Mouse (Mus musculus) MEL (cell line): Measurements from ENCODE around the gene Kat7. TPM values are rescaled to one million over a fixed set of nuclear protein-coding genes. Genes with fewer than 3 reads are reported as not detected.

ENCODE experiments used
- DNase-seq: peaks from one replicate; pipeline ENCODE4 v3.0.0; 2011; ENCODE audit warnings: low read depth, low spot score
- H3K27ac ChIP-seq: 2 replicates; pipeline ENCODE4 v1.5.1; 2012; ENCODE audit warnings: low read depth, mild to moderate bottlenecking, control low read depth, low read length, moderate library complexity; ENCODE audit not compliant: control insufficient read depth
- H3K27me3 ChIP-seq, 2 experiments: fragments of 150-350 bp in 1 of 2; sonication (generic) in 1 of 2; 2 replicates each; pipeline ENCODE4 v1.6.1; 2012; ENCODE audit warnings: low read length in 2 of 2, mild to moderate bottlenecking in 2 of 2, improper control_type of control experiment in 1 of 2, moderate library complexity in 1 of 2; ENCODE audit not compliant: insufficient read depth in 2 of 2, control insufficient read depth in 1 of 2
- H3K36me3 ChIP-seq, 2 experiments: 2 replicates each; pipeline ENCODE4 v1.6.1; 2012 to 2014; ENCODE audit warnings: low read length in 2 of 2, improper control_type of control experiment in 1 of 2, inconsistent platforms in 1 of 2, mild to moderate bottlenecking in 1 of 2; ENCODE audit not compliant: insufficient read depth in 2 of 2, control insufficient read depth in 1 of 2
- H3K4me1 ChIP-seq, 2 experiments: fragments of 150-350 bp in 1 of 2; sonication (generic) in 1 of 2; 2 replicates each; pipeline ENCODE4 v1.6.1; 2012; ENCODE audit warnings: low read length in 2 of 2, improper control_type of control experiment in 1 of 2, mild to moderate bottlenecking in 1 of 2; ENCODE audit not compliant: insufficient read depth in 2 of 2, control insufficient read depth in 1 of 2
- H3K4me3 ChIP-seq, 2 experiments: fragments of 150-350 bp in 1 of 2; sonication (generic) in 1 of 2; 2 replicates each; pipeline ENCODE4 v1.5.1; 2012; ENCODE audit warnings: low read depth in 2 of 2, low read length in 2 of 2, mild to moderate bottlenecking in 2 of 2, moderate library complexity in 2 of 2, control low read depth in 1 of 2, improper control_type of control experiment in 1 of 2; ENCODE audit not compliant: control insufficient read depth in 1 of 2, insufficient read depth in 1 of 2
- H3K79me2 ChIP-seq: 2 replicates; pipeline ENCODE4 v1.6.1; 2012; ENCODE audit warnings: mild to moderate bottlenecking, low read length, moderate library complexity; ENCODE audit not compliant: control insufficient read depth, poor library complexity, insufficient read depth
- H3K9ac ChIP-seq: 2 replicates; pipeline ENCODE4 v1.6.1; 2012; ENCODE audit warnings: low read depth, mild to moderate bottlenecking, control low read depth, low read length, moderate library complexity; ENCODE audit not compliant: control insufficient read depth, poor library complexity, severe bottlenecking
- H3K9me3 ChIP-seq: fragments of 150-350 bp; sonication (generic); replicated peaks from 2 replicates; pipeline ENCODE4 v1.6.1; 2012; ENCODE audit warnings: mild to moderate bottlenecking, low read length, improper control_type of control experiment, moderate library complexity; ENCODE audit not compliant: insufficient read depth
- BHLHE40 ChIP-seq: IDR thresholded peaks from 2 replicates; pipeline ENCODE4 v1.6.1; 2012; ENCODE audit warnings: low read depth, mild to moderate bottlenecking, inconsistent platforms, low read length, improper control_type of control experiment, borderline replicate concordance
- CHD2 ChIP-seq: IDR thresholded peaks from 2 replicates; pipeline ENCODE4 v1.6.1; 2011; ENCODE audit warnings: low read length, improper control_type of control experiment
- CTCF ChIP-seq, 3 experiments: IDR thresholded peaks in 2 of 3; conservative IDR thresholded peaks in 1 of 3; 2 replicates each; pipeline ENCODE4 v1.5.1; 2011 to 2012; ENCODE audit warnings: low read length in 3 of 3, low read depth in 2 of 3, mild to moderate bottlenecking in 2 of 3, improper control_type of control experiment in 1 of 3, inconsistent platforms in 1 of 3, mixed read lengths in 1 of 3, moderate library complexity in 1 of 3; ENCODE audit not compliant: control insufficient read depth in 1 of 3, insufficient read depth in 1 of 3, poor library complexity in 1 of 3, severe bottlenecking in 1 of 3
- E2F4 ChIP-seq: IDR thresholded peaks from 2 replicates; pipeline ENCODE4 v1.6.1; 2011; ENCODE audit warnings: low read depth, low read length, improper control_type of control experiment, borderline replicate concordance
- EP300 ChIP-seq, 2 experiments: IDR thresholded peaks; 2 replicates each; pipeline ENCODE4 v1.6.1; 2011; ENCODE audit warnings: improper control_type of control experiment in 2 of 2, low read length in 2 of 2, low read depth in 1 of 2, mild to moderate bottlenecking in 1 of 2
- ETS1 ChIP-seq: IDR thresholded peaks from 2 replicates; pipeline ENCODE4 v1.6.1; 2012; ENCODE audit warnings: low read depth, mild to moderate bottlenecking, inconsistent platforms, low read length, improper control_type of control experiment, moderate library complexity
- GATA1 ChIP-seq: IDR thresholded peaks from 2 replicates; pipeline ENCODE4 v1.6.1; 2011; ENCODE audit warnings: low read depth, low read length, improper control_type of control experiment
- HCFC1 ChIP-seq: IDR thresholded peaks from 2 replicates; pipeline ENCODE4 v1.6.1; 2012; ENCODE audit warnings: low read depth, mild to moderate bottlenecking, inconsistent platforms, low read length, improper control_type of control experiment, moderate library complexity
- MAX ChIP-seq: IDR thresholded peaks from 2 replicates; pipeline ENCODE4 v1.6.1; 2011; ENCODE audit warnings: low read length, improper control_type of control experiment
- MAZ ChIP-seq: IDR thresholded peaks from 2 replicates; pipeline ENCODE4 v1.6.1; 2012; ENCODE audit warnings: low read depth, mild to moderate bottlenecking, inconsistent platforms, low read length, improper control_type of control experiment
- MEF2A ChIP-seq: IDR thresholded peaks from 2 replicates; pipeline ENCODE4 v1.6.1; 2014; ENCODE audit warnings: low read depth, mild to moderate bottlenecking, inconsistent platforms, low read length, improper control_type of control experiment; ENCODE audit not compliant: poor library complexity, insufficient replicate concordance, severe bottlenecking; ENCODE audit errors: extremely low read depth
- MXI1 ChIP-seq: IDR thresholded peaks from 2 replicates; pipeline ENCODE4 v1.6.1; 2011; ENCODE audit warnings: mild to moderate bottlenecking, low read depth, low read length, improper control_type of control experiment
- MYB ChIP-seq: IDR thresholded peaks from 2 replicates; pipeline ENCODE4 v1.6.1; 2011; ENCODE audit warnings: mild to moderate bottlenecking, low read depth, low read length, improper control_type of control experiment
- NELFE ChIP-seq: IDR thresholded peaks from 2 replicates; pipeline ENCODE4 v1.6.1; 2011; ENCODE audit warnings: low read depth, low read length, improper control_type of control experiment
- POLR2AphosphoS5 ChIP-seq: IDR thresholded peaks from 2 replicates; pipeline ENCODE4 v1.6.1; 2012; ENCODE audit warnings: low read depth, borderline replicate concordance, mild to moderate bottlenecking, inconsistent platforms, low read length, moderate library complexity, mixed read lengths
- SIN3A ChIP-seq: IDR thresholded peaks from 2 replicates; pipeline ENCODE4 v1.6.1; 2012; ENCODE audit warnings: low read length, improper control_type of control experiment, inconsistent platforms
- TAL1 ChIP-seq: IDR thresholded peaks from 2 replicates; pipeline ENCODE4 v1.6.1; 2012; ENCODE audit warnings: mild to moderate bottlenecking, inconsistent platforms, low read length, moderate library complexity, mixed read lengths
- TBP ChIP-seq: IDR thresholded peaks from 2 replicates; pipeline ENCODE4 v1.8.0; 2011; ENCODE audit warnings: low read depth, low read length, improper control_type of control experiment
- USF1 ChIP-seq: IDR thresholded peaks from 2 replicates; pipeline ENCODE4 v1.6.1; 2014; ENCODE audit warnings: low read depth, mild to moderate bottlenecking, inconsistent platforms, low read length, improper control_type of control experiment, moderate library complexity
- ZC3H11A ChIP-seq: IDR thresholded peaks from 2 replicates; pipeline ENCODE4 v1.6.1; 2012; ENCODE audit warnings: low read depth, mild to moderate bottlenecking, inconsistent platforms, low read length, improper control_type of control experiment
- ZKSCAN1 ChIP-seq: IDR thresholded peaks from 2 replicates; pipeline ENCODE4 v1.6.1; 2012; ENCODE audit warnings: low read depth, mild to moderate bottlenecking, inconsistent platforms, low read length, improper control_type of control experiment, moderate library complexity
- ZMIZ1 ChIP-seq: IDR thresholded peaks from 2 replicates; pipeline ENCODE4 v1.6.1; 2012; ENCODE audit warnings: low read depth, mild to moderate bottlenecking, inconsistent platforms, low read length, improper control_type of control experiment, moderate library complexity
- polyA plus RNA-seq, 2 experiments: library from polyadenylated mRNA; stranded (reverse) in 1 of 2; unstranded in 1 of 2; fragments of >175 nt in 1 of 2; fragments of >200 nt in 1 of 2; gene quantifications; 2 replicates each; pipeline versions ENCODE4 v1.2.1 to v1.2.4; 2012; ENCODE audit warnings: low replicate concordance in 2 of 2, low read depth in 1 of 2; ENCODE audit not compliant: insufficient read length in 2 of 2, insufficient read depth in 1 of 2, missing spikeins in 1 of 2
- total RNA-seq: library from RNA; depleted of rRNA; stranded (reverse); fragments of 300-350 nt; gene quantifications from 2 replicates; pipeline ENCODE4 v1.2.3, GENCODE M21; 2012

Gene Kat7
- total and polyA plus RNA-seq, 3 experiments: 81.4 to 100 (median 95.4) TPM

GRCm38 (mm10) chr11:95336568-95337128, 26.6 kb upstream of the Kat7 start, which contains the start of gene Fam117a (continued):
- peak; percentile 89 for TF ChIP-seq MXI1
- TF ChIP-seq GATA1: no peak
- TF ChIP-seq CHD2: peak; percentile 84
- TF ChIP-seq ZKSCAN1: no peak; the same call in 1 of the 2 replicates
- TF ChIP-seq POLR2AphosphoS5: no peak
- peak; percentile 79 for TF ChIP-seq MAX
- TF ChIP-seq MAZ: peak; percentile 93
- TF ChIP-seq NELFE: peak; percentile 90
- TF ChIP-seq E2F4: no peak
- TF ChIP-seq ZC3H11A: no peak
- TF ChIP-seq MYB: no peak
- 0 out of 6 replicates have a peak, but pooled peaks of 1 of the 3 experiments have one; percentile 8 for TF ChIP-seq CTCF (IDR thresholded peaks at IDR 0.05 in 2 of 3, conservative IDR thresholded peaks at IDR 0.05 in 1 of 3; ENCODE audit: control insufficient read depth in 1 of 3, insufficient read depth in 1 of 3, low read depth in 2 of 3, low read length in 3 of 3, poor library complexity in 1 of 3, severe bottlenecking in 1 of 3)
- TF ChIP-seq ZMIZ1: peak; percentile 98

GRCm38 (mm10) chr11:95334448-95335060, 24.5 kb upstream of the Kat7 start:
- DNase-seq: peak; percentile 50
- TF ChIP-seq MEF2A (peak; percentile 96; the same call in 1 of the 2 replicates), SIN3A (peak; percentile 36; the same call in 1 of the 2 replicates), HCFC1 (no peak), TAL1 (no peak), BHLHE40 (peak; percentile 99), USF1 (peak; percentile 48; the same call in 1 of the 2 replicates), MAX (no peak), MXI1 (peak; percentile 31; the same call in 1 of the 2 replicates), EP300 (IDR thresholded peaks at IDR 0.05; ENCODE audit: low read depth in 1 of 2, low read length in 2 of 2) (peak in 1 of 2 experiments; percentile 44; a peak in 2 of 4 replicates), GATA1 (peak; percentile 39; the same call in 1 of the 2 replicates), ETS1 (peak; percentile 75; the same call in 1 of the 2 replicates), TBP (no peak)
- H3K4me3 ChIP-seq: 0 out of 4 replicates have a peak overlapping the region, but pooled peaks of 1 of the 2 experiments have one; percentile 11
- peak overlapping the region; percentile 71 for H3K27ac ChIP-seq
- peaks cover 0 to 43% of the 10 kb centered on the region in 2 experiments; a peak in 2 of 4 replicates for H3K36me3 ChIP-seq
- no peaks in the 10 kb centered on the region for H3K9me3 ChIP-seq
- no peaks in the 10 kb centered on the region for H3K27me3 ChIP-seq
- H3K4me1 ChIP-seq: peaks cover 16 to 43% of the 10 kb centered on the region in 2 experiments
- peaks cover 23% of the 10 kb centered on the region for H3K79me2 ChIP-seq
- peak overlapping the region; percentile 21; the same call in 1 of the 2 replicates for H3K9ac ChIP-seq
